Mouse (Mus musculus) G1E-ER4 (cell line): ENCODE data around the gene Osbp2. TPM values are rescaled to one million over a fixed set of nuclear protein-coding genes. Genes with fewer than 3 reads are reported as not detected.

Experiments used
- GATA1 ChIP-seq: IDR thresholded peaks from one replicate; pipeline ENCODE4 v1.8.0; 2012; ENCODE audit warnings: low read length, inconsistent platforms
- polyA plus RNA-seq: library from polyadenylated mRNA; stranded (reverse); fragments of >175 nt; gene quantifications from 2 replicates; pipeline ENCODE4 v1.2.3, GENCODE M21; 2012

Osbp2 gene
- polyA plus RNA-seq, 1 experiment: not detected

GRCm38 (mm10) chr11:3722036-3722435 lies 141.7 kb downstream of the Osbp2 start:
- TF ChIP-seq GATA1: no peak

- no peak for TF ChIP-seq GATA1
Measured at GRCm38 (mm10) chr11:3716662-3717061, 147.0 kb downstream of the Osbp2 start.

- TF ChIP-seq GATA1: no peak
Measured at GRCm38 (mm10) chr11:3714486-3714885, 149.2 kb downstream of the Osbp2 start.

GRCm38 (mm10) chr11:3710203-3710602 lies 153.5 kb downstream of the Osbp2 start:
- TF ChIP-seq GATA1: no peak

GRCm38 (mm10) chr11:3707057-3707456 lies 156.6 kb downstream of the Osbp2 start:
- no peak for TF ChIP-seq GATA1

GRCm38 (mm10) chr11:3704404-3704803 lies 159.3 kb downstream of the Osbp2 start:
- TF ChIP-seq GATA1: no peak

- no peak for TF ChIP-seq GATA1
Measured at GRCm38 (mm10) chr11:3703089-3703992, 160.4 kb downstream of the Osbp2 start.

- TF ChIP-seq GATA1: no peak
Measured at GRCm38 (mm10) chr11:3697441-3697840, 166.3 kb downstream of the Osbp2 start.

- no peak for TF ChIP-seq GATA1
Measured at GRCm38 (mm10) chr11:3696086-3696616, 167.6 kb downstream of the Osbp2 start.

- TF ChIP-seq GATA1: no peak
Measured at GRCm38 (mm10) chr11:3691746-3692145, 172.0 kb downstream of the Osbp2 start.

GRCm38 (mm10) chr11:3686885-3687284 lies 176.8 kb downstream of the Osbp2 start:
- no peak for TF ChIP-seq GATA1

GRCm38 (mm10) chr11:3686318-3686717 lies 177.4 kb downstream of the Osbp2 start:
- no peak for TF ChIP-seq GATA1

- TF ChIP-seq GATA1: no peak
Measured at GRCm38 (mm10) chr11:3685431-3685830, 178.3 kb downstream of the Osbp2 start.

- no peak for TF ChIP-seq GATA1
Measured at GRCm38 (mm10) chr11:3684723-3685430, 178.8 kb downstream of the Osbp2 start.

- TF ChIP-seq GATA1: no peak
Measured at GRCm38 (mm10) chr11:3684232-3684631, 179.5 kb downstream of the Osbp2 start.

GRCm38 (mm10) chr11:3683696-3684095 lies 180.0 kb downstream of the Osbp2 start:
- no peak for TF ChIP-seq GATA1
